Mouse (Mus musculus): ENCODE measurements around the gene Nop53. TPM values are rescaled to one million over a fixed set of nuclear protein-coding genes. Genes with fewer than 3 reads are reported as not detected.

Nop53 gene
- 165 and 169 TPM in 2 replicates for polyA plus RNA-seq (2016; fragmentation: Nextera tagmentation; extraction: Ambion mirVana)

DNA sequence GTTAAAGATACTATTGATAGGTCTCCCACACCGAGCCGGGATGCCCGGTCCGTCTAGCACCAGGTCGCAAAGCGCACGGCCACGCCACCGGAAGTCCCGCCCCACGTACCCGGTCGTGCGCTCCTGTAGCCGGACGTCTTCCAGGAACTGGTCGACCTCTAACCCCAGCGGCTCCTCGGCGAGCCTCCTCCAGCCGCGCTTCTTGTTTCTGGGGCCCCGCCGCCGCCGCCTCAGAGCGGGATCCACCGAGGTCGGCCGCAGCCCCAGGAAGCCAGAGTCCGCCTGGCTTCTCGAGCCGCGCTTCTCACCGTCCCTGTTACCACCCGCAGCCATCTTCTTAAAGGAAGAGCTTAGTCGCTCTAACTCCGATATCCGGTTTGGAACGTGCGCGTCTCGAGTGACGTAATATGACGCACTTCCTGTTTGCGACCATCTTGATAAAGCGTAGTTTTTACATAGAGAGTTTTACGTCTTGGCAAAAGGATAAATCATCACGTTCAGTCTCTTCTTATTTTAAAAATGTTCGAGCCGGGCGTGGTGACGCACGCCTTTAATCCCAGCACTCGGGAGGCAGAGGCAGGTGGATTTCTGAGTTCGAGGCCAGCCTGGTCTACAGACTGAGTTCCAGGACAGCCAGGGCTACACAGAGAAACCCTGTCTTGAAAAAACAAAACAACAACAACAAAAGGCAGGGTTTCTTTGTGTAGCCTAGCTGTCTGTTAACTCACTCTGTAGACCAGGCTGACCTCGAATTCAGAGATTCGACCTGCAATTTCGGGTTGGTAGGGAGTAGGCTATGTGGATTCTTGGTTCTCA is at the start of gene Nop53:
Gene Nop53 (minus strand): TSS at position 354 of the 816 bp plus-strand sequence.
- Histone ChIP-seq H3K27me3 (peaks cover 14% of the 10 kb centered on the region; the same call in 1 of the 2 replicates), H3K9ac (peak within 1 kb of the TSS; percentile 72), H3K36me3 (replicated peaks) (peaks cover 35% of the 10 kb centered on the region), H3K27ac (peak within 1 kb of the TSS; percentile 92), H3K4me2 (peak within 1 kb of the TSS; percentile 80), H3K4me1 (peaks cover 23% of the 10 kb centered on the region), H3K9me3 (no peaks in the 10 kb centered on the region), H3K4me3 (replicated peaks) (peak within 1 kb of the TSS; percentile 73)
- 2% methylated on average over 59 of the region's 59 CpGs for WGBS
- peak; percentile 95 for ATAC-seq (ENCODE audit: low FRiP score)

DNA sequence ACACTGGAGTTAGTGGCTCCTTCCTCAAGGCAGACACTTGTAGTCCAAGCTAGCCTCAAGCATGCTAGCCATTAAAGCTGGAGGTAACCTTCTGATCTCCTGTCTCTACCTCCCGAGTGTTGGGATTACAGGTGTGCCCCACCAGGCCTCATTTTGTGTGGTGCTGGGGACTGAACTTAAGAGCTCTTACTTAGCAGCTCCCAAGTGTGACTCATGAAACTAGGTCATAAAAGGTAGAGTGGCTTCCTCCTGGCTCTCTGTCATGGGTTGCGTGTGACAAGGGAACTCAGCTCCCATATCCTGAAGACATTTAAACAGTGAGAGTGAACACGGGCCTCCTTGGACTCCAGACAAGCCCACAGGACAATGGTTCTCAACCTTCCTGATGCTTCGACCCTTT is 47.9 kb upstream of the Nop53 start:
- no peak overlapping the region for H3K4me2 ChIP-seq
- H3K27ac ChIP-seq: no peak overlapping the region
- H3K9ac ChIP-seq: no peak overlapping the region
- no peaks in the 10 kb centered on the region for H3K9me3 ChIP-seq
- H3K27me3 ChIP-seq: no peaks in the 10 kb centered on the region
- peaks cover 78% of the 10 kb centered on the region for H3K36me3 ChIP-seq (replicated peaks)
- H3K4me3 ChIP-seq (replicated peaks): no peak overlapping the region
- no peaks in the 10 kb centered on the region for H3K4me1 ChIP-seq
- WGBS: 93% methylated on average over 4 of the region's 4 CpGs
- no peak for ATAC-seq (ENCODE audit: low FRiP score)

DNA sequence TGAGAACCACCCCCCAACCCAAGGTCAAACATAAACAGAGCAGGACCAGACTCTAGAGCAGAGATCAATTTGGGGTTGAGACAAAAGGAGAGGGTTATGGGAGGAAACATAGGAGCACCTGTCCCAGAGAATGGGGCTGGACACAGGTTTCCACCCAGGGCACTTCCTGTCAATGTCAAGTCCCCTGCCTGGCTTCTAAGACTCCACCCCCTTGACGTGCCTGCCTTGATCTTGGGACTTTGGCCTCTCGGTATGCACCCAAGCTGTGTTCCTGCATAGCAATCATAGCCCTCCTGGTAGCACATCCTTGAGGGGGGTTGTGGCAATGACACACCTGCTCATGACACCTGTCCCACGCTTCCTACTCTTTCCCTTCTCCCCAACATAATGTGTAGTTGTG is 47.3 kb upstream of the Nop53 start:
- Histone ChIP-seq H3K4me2 (no peak overlapping the region), H3K4me1 (no peaks in the 10 kb centered on the region), H3K27me3 (no peaks in the 10 kb centered on the region), H3K4me3 (replicated peaks) (no peak overlapping the region), H3K9me3 (no peaks in the 10 kb centered on the region), H3K36me3 (replicated peaks) (peaks cover 82% of the 10 kb centered on the region), H3K9ac (no peak overlapping the region), H3K27ac (no peak overlapping the region)
- WGBS: 89% methylated on average over 3 of the region's 3 CpGs
- no peak for ATAC-seq (ENCODE audit: low FRiP score)

DNA sequence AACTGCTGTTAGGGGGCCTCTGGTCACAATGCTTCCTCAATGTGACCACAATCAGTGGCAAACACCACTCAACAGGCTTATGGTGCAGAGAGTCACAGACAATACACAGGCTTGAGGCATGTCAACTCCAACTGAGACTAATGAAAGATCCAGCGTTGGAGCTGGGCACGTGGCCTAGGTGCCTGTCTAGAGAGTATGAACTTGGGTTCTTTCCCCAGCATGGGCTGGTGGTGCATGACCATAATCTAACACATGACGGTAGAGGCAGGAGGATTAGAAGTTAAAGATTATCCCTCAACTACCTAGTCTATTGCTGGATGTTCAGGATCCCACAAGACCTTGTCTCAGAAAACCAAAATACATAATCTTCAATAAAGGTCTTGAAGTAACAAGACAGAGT is 45.9 kb upstream of the Nop53 start:
- H3K36me3 ChIP-seq (replicated peaks): peaks cover 82% of the 10 kb centered on the region
- H3K27ac ChIP-seq: no peak overlapping the region
- no peaks in the 10 kb centered on the region for H3K4me1 ChIP-seq
- ATAC-seq (ENCODE audit: low FRiP score): no peak
- H3K27me3 ChIP-seq: no peaks in the 10 kb centered on the region
- 94% methylated on average over 3 of the region's 3 CpGs for WGBS
- H3K9me3 ChIP-seq: no peaks in the 10 kb centered on the region
- no peak overlapping the region for H3K9ac ChIP-seq
- H3K4me2 ChIP-seq: no peak overlapping the region
- no peak overlapping the region for H3K4me3 ChIP-seq (replicated peaks)

DNA sequence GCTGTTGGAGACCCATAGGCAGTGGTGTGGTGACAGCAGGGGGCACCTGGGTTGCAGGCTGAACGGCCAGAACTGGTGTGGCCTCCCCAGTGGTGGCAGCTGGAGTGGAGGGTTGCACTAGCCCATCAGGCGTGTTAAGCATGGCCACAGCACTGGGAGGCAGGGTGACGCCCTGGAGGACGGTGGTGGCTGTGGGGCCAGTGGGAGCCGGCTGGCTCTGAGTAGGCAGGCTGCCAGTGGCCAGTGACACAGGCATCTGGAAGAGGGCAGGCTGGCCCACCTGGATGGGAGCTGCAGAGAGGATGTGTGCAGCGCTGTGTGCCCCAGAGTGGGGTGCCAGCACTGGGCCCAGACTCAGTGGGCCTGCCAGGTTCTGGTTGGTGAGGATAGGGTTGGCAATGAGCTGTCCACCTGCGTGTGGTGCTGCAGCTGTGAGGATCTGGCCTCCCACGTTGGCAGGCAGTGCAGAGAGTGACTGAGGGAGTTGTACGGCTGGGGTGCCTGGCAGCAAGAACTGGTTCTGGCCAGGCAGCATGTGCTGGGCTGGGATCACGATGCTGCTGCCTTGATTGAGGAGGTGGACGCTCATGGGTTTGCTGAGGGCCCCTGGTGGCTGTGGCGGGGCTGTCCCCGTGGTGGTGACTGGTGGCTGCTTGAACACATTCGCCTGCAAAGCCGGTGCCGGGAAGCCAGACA is 41.9 kb upstream of the Nop53 start:
- H3K4me2 ChIP-seq: no peak overlapping the region
- WGBS: 95% methylated on average over 16 of the region's 16 CpGs
- H3K9me3 ChIP-seq: no peaks in the 10 kb centered on the region
- H3K36me3 ChIP-seq (replicated peaks): peaks cover 68% of the 10 kb centered on the region
- ATAC-seq (ENCODE audit: low FRiP score): peak; percentile 32; the same call in 1 of the 2 replicates
- H3K9ac ChIP-seq: no peak overlapping the region
- H3K27ac ChIP-seq: no peak overlapping the region
- no peak overlapping the region for H3K4me3 ChIP-seq (replicated peaks)
- H3K27me3 ChIP-seq: no peaks in the 10 kb centered on the region
- no peaks in the 10 kb centered on the region for H3K4me1 ChIP-seq

DNA sequence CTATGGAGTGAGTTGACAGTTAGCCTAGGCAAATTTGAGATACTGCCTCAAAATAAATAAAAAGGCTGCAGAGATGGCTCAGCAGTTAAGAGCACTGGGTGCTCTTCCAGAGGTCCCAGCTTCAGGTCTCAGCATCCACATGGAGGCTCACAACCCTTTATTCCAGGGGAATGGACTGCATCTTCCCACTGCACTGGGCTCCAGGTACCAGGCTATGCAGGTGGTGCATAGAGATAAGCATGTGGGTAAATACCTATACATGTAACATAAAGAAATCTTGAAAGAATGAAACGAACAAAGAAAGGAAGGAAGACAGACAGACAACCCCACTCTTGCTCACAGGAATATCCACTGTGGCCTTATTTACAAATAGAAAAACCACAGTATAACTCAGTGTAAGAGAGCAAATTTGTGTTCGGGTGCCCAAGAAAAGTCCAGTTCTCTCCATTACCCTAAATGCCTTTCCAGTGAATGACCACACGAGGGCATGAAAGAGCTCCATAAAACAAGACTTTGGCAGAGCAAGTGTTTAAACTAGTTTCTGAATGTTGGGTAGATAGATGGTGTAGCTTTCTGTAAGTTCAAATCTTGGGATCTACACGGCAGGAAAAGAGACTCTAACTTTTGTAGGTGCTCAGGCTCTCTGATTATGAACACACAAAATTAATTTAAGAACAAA is 37.0 kb upstream of the Nop53 start:
- Histone ChIP-seq H3K27ac (no peak overlapping the region), H3K4me1 (no peaks in the 10 kb centered on the region), H3K4me3 (replicated peaks) (no peak overlapping the region), H3K9me3 (no peaks in the 10 kb centered on the region), H3K9ac (no peak overlapping the region), H3K27me3 (no peaks in the 10 kb centered on the region), H3K4me2 (no peak overlapping the region), H3K36me3 (replicated peaks) (peaks cover 68% of the 10 kb centered on the region)
- ATAC-seq (ENCODE audit: low FRiP score): no peak
- 43% methylated on average over 4 of the region's 4 CpGs for WGBS

DNA sequence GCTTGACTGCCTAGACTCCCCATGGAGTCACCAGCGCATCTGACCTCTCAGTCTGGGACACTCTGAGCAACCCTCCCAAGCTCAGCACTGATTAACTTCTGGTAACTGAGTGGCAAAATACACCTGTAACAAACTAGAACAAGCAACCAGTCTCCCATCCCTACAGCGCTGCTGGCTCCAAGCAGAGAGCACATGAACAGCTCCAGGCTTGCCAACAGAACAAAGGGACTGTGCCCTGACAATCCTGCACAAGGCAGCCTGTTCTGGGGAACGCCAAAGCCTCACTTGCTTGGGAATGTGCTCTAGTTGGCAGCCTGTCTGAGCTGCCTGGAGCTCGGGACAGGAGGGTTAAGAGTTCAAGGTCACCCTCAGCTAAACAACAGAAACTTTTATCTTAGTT is 35.7 kb upstream of the Nop53 start:
- H3K4me2 ChIP-seq: no peak overlapping the region
- H3K27me3 ChIP-seq: no peaks in the 10 kb centered on the region
- H3K9me3 ChIP-seq: no peaks in the 10 kb centered on the region
- 86% methylated on average over 4 of the region's 4 CpGs for WGBS
- H3K9ac ChIP-seq: no peak overlapping the region
- peaks cover 68% of the 10 kb centered on the region for H3K36me3 ChIP-seq (replicated peaks)
- H3K27ac ChIP-seq: no peak overlapping the region
- ATAC-seq (ENCODE audit: low FRiP score): no peak
- H3K4me3 ChIP-seq (replicated peaks): no peak overlapping the region
- no peaks in the 10 kb centered on the region for H3K4me1 ChIP-seq

DNA sequence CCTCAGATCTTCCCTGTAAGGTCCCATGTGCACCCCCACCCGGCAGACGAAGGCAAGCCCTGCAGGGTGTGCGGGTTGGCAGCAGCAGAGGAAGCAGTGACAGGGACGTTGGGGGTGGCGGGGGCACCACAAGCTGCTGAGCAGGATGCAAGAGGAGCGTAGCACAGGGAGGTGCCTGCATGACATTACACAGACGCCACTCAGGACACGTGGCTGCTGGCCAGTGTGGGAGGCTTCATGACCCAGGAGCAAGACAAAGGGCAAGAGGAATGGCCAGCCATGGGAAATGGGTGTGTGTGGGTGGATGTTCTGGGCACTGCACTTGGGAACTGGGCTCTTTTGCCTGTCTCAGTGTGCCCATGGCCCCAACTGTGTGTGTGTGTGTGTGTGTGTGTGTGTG is 34.4 kb upstream of the Nop53 start:
- Histone ChIP-seq H3K27me3 (no peaks in the 10 kb centered on the region), H3K4me2 (no peak overlapping the region), H3K4me1 (no peaks in the 10 kb centered on the region), H3K4me3 (replicated peaks) (no peak overlapping the region), H3K9ac (no peak overlapping the region), H3K9me3 (no peaks in the 10 kb centered on the region), H3K27ac (no peak overlapping the region), H3K36me3 (replicated peaks) (peaks cover 68% of the 10 kb centered on the region)
- 92% methylated on average over 8 of the region's 8 CpGs for WGBS
- no peak for ATAC-seq (ENCODE audit: low FRiP score)

DNA sequence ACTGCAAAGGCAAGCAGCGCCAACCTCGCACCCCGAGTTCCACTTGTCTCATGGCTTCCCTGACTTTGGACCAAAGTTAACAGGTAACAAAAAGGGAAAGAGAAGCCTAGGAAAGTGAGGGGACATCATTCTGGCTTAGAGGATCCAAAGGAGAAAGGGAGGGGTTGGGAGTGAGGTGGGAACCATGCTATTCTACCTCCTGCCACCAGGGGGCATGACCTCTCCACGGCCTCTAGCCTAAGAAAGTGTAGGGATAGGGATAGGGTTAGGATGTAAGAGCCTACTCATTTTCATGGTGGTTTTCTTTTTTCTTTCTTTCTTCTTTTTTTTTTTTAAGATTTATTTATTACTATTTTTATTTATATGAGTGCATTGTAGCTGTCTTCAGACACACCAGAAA is 30.0 kb upstream of the Nop53 start:
- Histone ChIP-seq H3K4me3 (replicated peaks) (no peak overlapping the region), H3K27ac (no peak overlapping the region), H3K4me2 (no peak overlapping the region), H3K27me3 (no peaks in the 10 kb centered on the region), H3K9ac (no peak overlapping the region), H3K9me3 (no peaks in the 10 kb centered on the region), H3K36me3 (replicated peaks) (peaks cover 82% of the 10 kb centered on the region), H3K4me1 (no peaks in the 10 kb centered on the region)
- ATAC-seq (ENCODE audit: low FRiP score): no peak
- 80% methylated on average over 4 of the region's 4 CpGs for WGBS

DNA sequence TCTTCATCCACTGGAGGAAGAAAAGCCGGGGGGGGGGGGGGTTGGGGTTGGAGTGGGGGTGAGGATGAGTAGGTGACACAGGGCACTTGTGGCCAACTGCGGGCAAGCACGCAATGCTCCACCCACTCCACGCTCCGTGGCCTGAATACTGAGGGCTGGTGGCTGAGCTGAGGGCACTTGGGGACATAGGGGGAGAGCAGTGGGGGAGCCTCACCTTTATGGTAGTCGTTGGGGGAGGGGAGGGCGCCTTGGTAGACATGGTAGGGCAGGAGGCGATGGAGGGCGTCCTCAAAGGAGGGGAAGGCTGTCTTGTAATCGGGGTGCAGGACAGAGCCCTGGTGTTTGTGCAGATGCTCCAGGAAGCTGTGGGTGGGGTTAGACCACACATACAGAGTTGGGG is 29.6 kb upstream of the Nop53 start:
- peaks cover 81% of the 10 kb centered on the region for H3K36me3 ChIP-seq (replicated peaks)

DNA sequence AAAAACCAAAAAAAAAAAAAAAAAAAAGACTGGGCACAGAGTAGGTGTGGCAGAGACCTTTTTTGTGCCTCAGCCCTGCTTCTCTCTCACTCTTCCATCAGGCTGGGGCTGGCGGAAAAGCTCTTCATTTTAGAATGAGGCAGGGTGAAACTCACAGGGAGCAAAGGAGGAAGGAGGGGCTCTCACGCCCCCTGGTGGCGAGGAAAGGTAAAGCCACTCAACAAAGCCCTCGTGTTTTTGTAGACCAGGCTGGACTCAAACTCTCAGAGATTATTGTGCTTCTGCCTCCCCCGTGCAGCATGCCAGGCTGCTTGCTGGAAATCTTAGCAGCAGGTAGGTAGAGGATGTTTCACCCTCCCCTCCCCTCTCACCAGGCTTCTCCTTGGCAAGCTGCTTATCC is 28.8 kb upstream of the Nop53 start:
- Histone ChIP-seq H3K9ac (no peak overlapping the region), H3K27ac (no peak overlapping the region), H3K4me3 (replicated peaks) (no peak overlapping the region), H3K4me2 (no peak overlapping the region), H3K27me3 (no peaks in the 10 kb centered on the region), H3K9me3 (no peaks in the 10 kb centered on the region), H3K36me3 (replicated peaks) (peaks cover 85% of the 10 kb centered on the region), H3K4me1 (no peaks in the 10 kb centered on the region)
- ATAC-seq (ENCODE audit: low FRiP score): no peak
- 54% methylated on average over 5 of the region's 5 CpGs for WGBS

More for the DNA sequence above, 29.6 kb upstream of the Nop53 start:
- Histone ChIP-seq H3K4me2 (no peak overlapping the region), H3K4me3 (replicated peaks) (no peak overlapping the region), H3K4me1 (no peaks in the 10 kb centered on the region), H3K9ac (no peak overlapping the region), H3K27me3 (no peaks in the 10 kb centered on the region), H3K27ac (no peak overlapping the region), H3K9me3 (no peaks in the 10 kb centered on the region)
- peak; percentile 24; the same call in 1 of the 2 replicates for ATAC-seq (ENCODE audit: low FRiP score)
- WGBS: 89% methylated on average over 10 of the region's 10 CpGs

DNA sequence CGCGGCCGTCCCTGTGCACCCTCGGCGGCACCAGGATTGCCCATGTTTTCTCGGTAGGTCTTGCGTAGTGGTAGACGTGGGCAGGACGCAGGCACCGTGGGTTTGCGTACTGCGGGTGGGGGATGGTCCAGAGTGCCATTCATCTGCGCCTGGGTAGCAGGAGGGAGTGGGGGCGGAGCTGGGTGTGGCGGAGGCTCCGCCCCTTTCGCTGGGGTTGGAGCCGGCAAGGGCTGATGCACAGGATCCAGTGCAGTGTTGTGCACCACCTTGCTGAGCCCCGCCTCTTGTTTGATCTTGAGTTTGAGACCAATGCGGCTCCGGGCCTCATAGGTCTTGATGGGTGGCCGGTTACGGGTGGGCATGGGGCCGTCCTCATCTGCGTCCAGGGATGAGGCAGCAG is 26.4 kb upstream of the Nop53 start:
- no peak overlapping the region for H3K4me2 ChIP-seq
- 0 out of 2 replicates have a peak, but pooled peaks have one; percentile 10 for ATAC-seq (ENCODE audit: low FRiP score)
- no peak overlapping the region for H3K9ac ChIP-seq
- H3K27ac ChIP-seq: no peak overlapping the region
- no peaks in the 10 kb centered on the region for H3K9me3 ChIP-seq
- no peak overlapping the region for H3K4me3 ChIP-seq (replicated peaks)
- peaks cover 66% of the 10 kb centered on the region for H3K36me3 ChIP-seq (replicated peaks)
- H3K4me1 ChIP-seq: 0 out of 2 replicates have a peak, but pooled peaks cover 1% of the 10 kb centered on the region
- no peaks in the 10 kb centered on the region for H3K27me3 ChIP-seq
- WGBS: 48% methylated on average over 25 of the region's 25 CpGs
